Mouse (Mus musculus): ENCODE results near the gene Prmt9. TPM values are rescaled to one million over a fixed set of nuclear protein-coding genes. Genes with fewer than 3 reads are reported as not detected.

Gene Prmt9
- total RNA-seq, 2 experiments from 2014 or later, result 9.0 to 9.1 TPM

DNA sequence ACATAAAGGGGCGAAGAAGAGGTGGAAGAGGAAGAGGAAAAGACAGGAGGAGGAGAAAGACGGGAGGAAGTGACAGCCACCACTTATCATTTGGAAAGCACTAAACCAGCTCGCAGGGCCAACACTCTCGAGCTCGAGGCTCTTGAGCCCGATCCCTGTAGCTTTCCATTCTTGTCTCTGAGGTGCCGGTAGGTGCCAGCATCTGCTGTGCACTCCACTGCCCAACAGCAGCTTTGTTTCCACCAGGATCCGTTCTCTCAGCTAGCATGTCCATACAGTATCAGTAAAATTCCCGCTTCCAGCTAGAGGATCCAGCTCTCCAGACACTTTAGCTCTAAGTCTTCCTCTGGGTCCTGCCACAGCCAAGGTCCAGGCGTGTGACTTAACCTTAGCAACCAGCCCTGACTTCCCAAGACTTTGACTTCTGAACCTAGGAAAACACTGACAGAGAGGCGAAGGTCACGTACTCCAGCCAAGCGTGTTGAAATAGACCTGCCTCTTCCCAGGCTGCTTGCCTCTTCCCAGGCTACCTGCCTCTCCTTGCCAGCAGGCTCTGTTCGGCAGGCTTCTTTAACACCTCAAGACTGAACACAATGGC, 25.1 kb upstream of the Prmt9 start:
- intact Hi-C loops (cut with DNase I; ENCODE audit: low total_unique reads), result no loop called here

DNA sequence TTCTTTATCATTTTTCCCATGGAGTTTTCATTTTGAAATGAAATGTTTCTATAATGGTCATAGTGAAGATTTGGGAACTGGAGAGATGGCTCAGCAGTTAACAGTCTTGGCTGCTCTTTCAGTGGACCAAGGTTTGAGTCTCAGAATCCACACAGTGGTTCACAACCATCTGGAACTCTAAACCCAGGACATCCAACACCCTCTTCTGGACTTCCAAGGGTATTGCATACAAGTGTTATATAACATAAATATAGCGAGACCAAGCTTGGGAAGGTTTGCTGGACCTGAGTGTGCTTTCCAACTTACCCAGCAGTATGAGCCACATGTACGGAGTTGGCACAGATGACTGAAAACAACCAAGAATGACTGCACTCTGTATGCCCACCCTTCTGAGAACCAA, 24.3 kb upstream of the Prmt9 start:
- intact Hi-C loops (cut with DNase I; ENCODE audit: low total_unique reads), result no loop called here
- DNase-seq, result no peak

More for the DNA sequence above, 25.1 kb upstream of the Prmt9 start:
- no peak for DNase-seq

DNA sequence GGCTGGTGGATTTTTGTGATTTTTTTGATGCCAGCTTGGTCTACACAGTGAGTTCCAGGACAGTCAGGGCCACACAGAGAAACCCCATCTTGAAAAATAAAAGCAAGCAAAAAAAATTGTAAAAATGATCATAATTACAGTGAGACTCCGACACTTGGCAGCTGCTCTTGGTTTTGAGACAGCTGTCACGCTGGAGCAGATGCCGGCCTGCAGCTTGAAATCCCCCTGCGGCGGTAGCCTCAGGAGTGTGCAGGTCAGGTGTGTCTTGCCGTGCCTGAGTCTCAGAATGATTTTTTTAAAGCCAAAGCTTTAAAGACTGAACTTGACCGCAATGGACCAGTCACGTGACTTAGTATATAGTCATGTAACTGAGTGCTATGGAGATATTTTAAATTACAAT, 23.1 kb upstream of the Prmt9 start:
- intact Hi-C loops (cut with DNase I; ENCODE audit: low total_unique reads), result no loop called here
- DNase-seq, result no peak

DNA sequence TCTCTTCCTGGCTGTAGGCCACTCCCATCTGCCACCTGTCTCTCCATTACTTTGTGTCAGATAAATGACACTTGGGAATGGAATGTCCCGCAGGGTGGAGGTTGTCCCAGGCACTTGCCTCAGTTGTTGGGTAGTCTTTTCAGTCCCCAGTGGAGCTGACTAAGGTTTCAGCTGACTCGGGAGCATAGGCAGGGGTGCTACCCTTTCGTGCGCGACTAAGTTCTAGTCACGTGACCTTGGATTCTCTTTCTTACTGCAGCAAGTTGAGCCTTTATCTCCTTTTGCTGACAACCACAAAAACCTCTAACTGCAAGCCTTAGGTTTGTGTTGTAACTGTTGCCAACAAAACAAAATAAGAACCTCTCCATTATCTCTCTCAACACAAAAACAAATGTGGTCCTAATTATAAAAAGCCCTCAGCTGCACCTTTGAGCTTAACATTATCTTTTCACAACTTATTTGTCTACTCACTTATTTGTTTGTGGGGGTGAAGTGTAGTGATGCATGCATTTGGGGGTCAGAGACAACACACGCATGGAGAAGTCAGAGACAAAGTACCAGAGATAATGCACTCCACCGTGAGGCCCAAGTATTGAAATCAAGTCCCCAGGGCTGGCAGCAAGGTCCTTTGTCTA, 14.7 kb upstream of the Prmt9 start:
- DNase-seq, result no peak
- intact Hi-C loops (cut with DNase I; ENCODE audit: low total_unique reads), result no loop called here

DNA sequence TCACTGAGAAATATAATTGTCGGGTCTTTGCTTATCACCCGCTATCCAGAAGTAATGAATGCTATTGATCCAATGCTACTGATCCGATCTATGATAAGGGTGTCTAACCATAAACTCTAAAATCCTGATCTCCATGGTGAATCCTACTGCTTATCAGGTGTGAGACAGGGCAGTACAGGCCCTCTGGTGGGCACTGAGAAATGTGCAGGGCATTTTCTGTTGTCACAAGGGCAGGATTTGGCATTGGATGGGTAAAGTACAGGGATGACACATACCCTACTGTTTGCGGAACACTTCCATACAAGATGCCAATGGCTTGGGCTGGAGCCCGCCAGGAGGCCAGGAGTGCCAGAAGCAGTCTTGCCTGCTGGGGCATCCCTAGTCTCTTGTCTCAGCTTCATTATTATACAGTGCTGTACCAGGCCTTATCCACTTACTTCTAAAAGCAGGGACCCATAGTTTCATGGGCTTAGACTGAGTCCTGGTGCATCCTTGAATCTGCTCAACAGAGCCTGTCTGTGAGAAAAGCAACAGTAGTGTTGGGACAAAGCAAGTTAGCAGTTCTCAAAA, 14.1 kb upstream of the Prmt9 start:
- DNase-seq, result peak; percentile 45
- intact Hi-C loops (cut with DNase I; ENCODE audit: low total_unique reads), result loop anchor here (1.0 kb wide), 1 partner anchor 116 kb away; no protein-coding TSS in a partner anchor

DNA sequence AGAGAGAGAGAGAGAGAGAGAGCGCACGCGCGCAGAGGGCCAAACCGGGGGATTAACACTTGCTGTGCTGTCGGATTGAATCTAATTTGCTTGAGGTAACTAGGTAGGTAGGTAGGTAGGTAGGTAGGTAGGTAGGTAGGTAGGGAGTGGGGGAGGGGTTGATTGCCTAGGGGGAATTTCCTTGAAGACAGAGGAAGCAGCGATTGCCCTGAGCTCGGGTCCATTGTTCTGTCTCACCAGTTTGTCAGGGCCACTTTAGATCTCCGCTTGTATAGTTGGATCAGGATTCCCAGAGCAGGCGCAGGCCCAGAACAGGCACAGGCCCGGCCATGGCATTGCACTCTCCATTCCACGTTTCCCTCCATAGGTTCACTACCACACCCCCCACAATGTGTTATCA, 12.4 kb upstream of the Prmt9 start:
- intact Hi-C loops (cut with DNase I; ENCODE audit: low total_unique reads), result no loop called here
- no peak for DNase-seq

DNA sequence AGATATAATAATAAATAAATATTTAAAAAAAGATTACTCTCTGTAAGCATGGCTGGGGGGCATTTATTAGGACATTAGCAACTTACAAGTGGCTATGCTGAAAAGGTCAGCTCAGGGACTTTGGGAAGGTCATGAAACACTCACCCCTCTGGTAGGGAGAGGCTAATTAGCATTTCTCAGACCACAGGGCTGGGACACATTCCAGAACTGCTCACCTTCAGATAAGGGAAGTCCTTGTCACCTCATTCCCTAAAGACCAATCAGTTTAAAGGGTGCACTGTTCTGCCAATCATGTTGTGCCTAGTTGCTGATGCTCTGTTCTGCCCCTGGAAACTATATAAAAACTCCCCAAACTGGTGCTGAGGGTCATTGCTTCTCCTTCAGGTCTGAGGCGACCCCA, 10.9 kb upstream of the Prmt9 start:
- intact Hi-C loops (cut with DNase I; ENCODE audit: low total_unique reads), result no loop called here
- no peak for DNase-seq

DNA sequence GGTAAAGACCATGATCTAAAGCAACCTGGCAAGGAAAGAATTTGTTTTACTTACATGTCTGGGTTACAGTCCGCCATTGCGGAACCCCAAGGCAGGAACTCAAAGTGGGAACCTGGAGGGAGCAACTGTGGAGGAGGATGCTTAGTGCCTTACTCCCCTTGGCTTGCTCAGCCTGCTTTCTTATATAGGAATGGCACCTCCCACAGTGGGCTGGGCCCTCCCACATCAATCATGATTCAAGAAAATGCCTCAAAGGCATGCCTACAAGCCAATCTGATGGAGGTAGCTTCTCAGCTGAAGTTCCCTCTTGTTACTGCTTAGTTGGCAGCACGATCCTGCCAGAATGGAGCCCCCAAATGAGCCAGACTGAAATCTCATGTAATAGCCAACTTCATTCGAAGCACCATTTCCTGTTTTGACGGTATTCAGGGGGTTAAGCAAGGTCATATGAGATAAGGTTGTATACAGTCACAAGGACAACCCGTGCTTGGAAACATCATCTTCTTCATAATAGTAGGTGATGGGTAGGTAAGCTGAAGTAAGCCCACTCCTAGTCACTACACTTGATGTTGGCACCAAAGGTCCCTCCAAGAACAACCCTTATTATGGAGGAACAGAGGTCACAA, 5.9 kb upstream of the Prmt9 start:
- intact Hi-C loops (cut with DNase I; ENCODE audit: low total_unique reads), result no loop called here
- no peak for DNase-seq

DNA sequence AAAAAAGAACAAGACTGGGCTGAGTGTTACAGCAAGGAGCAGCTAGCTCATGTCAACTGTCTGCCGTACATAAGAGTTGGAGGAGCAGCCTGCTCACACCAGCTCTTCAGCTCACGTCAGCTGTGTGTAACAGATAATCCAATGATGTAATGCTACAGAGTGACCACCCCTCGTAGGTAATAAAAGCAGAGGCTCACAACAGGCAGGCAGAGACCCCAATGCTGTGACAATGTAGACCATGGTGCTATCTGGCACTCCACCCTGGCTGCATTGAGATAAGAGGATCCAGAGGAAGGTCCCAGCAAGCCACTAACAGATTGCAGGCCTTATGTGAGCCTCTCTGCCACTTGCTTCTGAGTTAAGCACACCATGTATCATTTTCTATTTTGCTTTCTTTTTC, 4.8 kb upstream of the Prmt9 start:
- DNase-seq, result no peak
- intact Hi-C loops (cut with DNase I; ENCODE audit: low total_unique reads), result no loop called here

DNA sequence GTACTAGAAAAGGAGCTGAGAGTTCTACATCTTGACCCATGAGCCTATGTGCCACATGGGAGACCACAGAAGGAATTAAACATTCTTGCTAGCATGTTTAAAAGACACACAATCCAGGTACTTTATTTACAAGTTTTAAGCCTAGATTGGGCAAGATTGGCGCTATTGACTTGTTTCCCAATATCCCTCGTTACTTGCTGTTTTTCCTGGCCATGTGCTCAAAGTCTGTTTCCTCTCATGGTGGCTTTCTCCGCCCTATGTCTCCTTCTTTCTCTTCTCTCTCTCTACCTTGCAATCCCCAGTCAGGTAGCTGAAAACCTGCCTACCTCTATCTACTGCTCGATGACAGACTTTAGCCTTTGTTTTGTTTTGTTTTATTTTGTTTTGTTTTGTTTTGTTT, 3.6 kb upstream of the Prmt9 start:
- intact Hi-C loops (cut with DNase I; ENCODE audit: low total_unique reads), result no loop called here
- no peak for DNase-seq

DNA sequence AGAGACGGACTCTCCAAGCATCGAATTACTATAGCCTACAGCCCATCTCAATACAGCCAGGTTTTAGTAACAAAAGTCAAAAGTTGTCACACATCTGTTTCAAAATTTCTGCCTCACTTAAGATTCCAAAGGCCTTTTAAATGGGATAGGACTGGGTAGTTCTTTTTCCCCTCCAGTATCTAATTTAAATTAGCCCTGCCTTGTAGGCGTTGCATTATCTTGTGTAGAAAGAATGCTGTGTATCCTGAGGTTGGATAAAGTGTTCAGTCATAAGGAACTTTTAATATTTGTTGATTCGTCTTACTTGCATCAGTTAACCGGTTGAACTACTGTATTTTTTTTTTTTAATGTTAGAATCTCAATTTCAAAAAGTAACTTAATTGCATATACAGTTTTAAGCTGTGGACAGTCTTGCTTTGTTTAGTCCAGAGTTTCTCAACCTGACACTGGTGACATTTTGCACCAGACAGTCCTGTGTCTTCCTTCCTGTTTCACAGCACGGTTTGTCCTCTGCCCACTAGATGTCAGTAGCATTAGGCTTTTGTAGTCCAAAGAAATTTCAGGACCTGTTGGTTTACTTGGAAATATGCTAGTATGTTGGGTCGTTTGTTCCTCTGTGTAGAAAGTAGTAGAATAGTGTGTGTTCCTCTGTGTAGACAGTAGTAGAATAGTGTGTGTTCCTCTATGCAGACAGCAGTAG, 834 bp downstream of the Prmt9 start:
- no peak for DNase-seq
- intact Hi-C loops (cut with DNase I; ENCODE audit: low total_unique reads), result no loop called here

DNA sequence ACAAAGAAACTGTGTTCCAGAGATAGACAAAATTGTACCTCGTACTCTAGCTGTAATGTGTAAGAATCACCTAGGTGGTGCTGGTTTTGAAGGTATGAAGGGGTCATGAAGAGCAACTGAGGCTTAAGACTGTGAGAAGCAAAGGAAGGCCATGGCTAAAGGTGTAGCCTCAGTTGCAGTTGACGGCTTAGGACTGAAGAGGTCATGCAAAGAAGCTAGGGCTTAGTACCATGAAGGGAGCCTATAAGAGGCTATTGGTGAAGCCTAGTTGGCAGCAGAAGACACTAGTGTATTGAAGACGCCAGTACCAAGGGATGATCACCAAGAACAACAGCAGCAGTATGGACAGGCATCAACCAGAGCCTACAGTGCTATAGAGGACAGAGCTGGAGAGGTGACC, 3.3 kb downstream of the Prmt9 start:
- DNase-seq, result no peak
- intact Hi-C loops (cut with DNase I; ENCODE audit: low total_unique reads), result no loop called here

DNA sequence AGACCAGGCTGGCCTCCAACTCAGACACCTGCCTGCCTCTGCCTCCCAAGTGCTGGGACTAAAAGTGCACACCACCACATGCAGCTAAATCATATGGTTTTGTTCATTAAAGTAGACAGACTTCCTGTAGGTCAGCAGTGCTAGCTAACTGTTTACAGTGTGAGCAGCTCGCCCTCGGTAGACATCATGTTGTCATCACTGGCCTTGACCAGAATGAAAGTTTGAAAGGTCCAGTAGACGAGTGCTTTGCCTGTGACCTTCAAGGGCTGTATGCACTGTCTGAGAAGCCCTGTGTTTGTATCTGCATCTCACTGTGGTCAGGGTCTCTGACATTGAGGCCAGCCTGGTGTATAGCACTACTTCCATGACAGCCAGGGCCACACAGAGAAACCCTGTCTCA, 12.2 kb downstream of the Prmt9 start:
- DNase-seq, result no peak
- intact Hi-C loops (cut with DNase I; ENCODE audit: low total_unique reads), result no loop called here

DNA sequence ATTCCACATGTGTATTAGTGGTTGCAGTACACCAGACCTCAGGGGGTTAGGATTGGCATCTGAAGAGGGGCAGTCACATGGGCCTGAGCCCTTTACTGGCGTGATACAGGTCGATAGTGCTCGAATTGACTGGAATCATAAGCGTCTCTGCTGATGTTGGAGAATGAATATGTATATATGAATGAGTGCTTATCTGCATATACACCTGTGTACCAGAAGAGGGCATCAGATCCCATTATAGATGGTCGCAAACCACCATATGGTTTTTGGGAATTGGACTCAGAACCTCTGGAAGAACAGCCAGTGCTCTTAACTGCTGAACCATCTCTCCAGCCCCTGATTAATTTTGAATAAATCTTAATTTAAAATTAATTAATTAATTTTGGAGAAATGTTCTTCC, 25.0 kb downstream of the Prmt9 start:
- intact Hi-C loops (cut with DNase I; ENCODE audit: low total_unique reads), result no loop called here
- DNase-seq, result no peak

DNA sequence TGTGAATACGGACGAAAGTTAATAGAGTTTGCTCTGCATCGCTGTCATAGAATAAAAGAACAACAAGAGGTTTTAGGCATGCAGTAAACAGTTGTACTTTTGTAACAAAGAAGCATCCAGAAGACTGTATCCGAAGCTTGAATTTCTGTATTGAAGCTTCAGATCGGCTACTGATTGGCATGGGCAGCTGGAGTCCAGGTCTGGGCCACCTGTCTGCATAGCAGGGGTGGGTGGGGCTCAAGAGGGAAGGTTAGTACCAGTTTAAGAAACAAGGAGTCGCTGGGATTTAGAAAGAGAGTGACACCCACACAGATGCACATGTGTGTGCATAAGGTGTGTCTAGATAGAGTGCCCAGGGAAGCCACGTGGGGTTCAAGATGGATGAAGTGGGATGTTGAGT, 28.5 kb downstream of the Prmt9 start:
- no peak for DNase-seq
- intact Hi-C loops (cut with DNase I; ENCODE audit: low total_unique reads), result no loop called here

DNA sequence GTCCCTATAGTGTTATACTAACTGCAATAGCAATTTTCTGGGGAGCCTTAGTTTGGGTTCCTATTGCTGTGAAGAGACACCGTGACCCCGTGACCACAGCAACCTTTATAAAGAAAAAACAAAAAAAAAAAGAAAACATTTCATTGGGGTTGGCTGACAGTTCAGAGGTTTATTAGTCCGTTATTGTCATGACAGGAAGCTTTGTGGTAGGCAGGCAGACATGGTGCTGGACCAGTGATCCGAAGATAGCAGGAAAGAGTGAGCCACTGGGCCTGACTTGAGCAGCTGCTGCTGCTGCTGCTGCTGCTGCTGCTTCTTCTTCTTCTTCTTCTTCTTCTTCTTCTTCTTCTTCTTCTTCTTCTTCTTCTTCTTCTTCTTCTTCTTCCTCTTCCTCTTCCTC, 35.0 kb downstream of the Prmt9 start:
- intact Hi-C loops (cut with DNase I; ENCODE audit: low total_unique reads), result no loop called here
- no peak for DNase-seq

DNA sequence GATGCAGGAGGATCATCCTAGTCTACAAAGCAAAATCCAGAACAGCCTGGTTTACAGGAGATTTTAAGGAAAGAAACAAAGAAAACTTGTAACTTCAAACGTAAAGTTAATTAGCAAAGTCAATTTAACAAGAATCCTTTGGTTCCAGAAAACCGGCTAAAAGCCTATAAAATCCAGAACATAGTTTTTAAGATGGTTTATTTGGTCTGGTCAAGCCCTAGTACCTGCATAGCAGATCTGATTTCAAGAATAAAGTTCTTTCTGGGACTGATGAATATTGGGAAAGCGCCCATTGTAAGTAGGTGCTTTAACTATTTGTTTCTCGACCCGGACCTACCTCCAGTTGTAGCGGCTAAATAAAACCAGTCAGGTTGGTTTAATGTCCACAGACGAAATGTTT, 60.4 kb downstream of the Prmt9 start:
- DNase-seq, result no peak
- intact Hi-C loops (cut with DNase I; ENCODE audit: low total_unique reads), result no loop called here

DNA sequence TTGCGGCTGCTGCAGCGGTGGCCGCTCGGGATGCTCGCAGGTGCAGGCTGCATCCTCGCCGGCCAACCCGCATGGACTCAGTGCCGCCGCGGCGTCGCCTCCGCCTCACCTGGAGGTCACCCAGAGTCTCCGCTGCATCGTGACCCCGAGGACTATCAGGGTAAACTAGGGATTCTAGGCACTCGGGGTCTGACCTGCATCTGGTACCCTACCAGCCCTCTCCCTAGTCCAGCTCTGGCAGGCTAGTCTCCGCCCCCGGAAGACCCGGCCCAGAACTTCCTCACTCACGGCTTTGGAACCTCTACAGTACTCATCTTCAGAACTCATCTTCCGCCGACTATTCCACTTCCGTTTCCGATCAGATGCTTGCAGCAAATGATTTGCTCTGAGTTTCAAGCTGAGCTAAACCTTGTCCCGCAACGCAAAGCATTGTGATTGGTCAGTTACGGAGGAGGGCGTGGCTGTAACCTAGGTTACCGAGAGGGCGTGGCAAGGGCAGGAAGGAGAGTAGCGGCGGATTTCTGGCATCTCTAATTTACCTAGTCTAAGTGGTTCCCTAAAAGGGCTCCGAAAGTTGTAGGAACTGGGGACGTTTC, 61.3 kb downstream of the Prmt9 start, which contains the start of gene Tmem184c:
TSS of gene Tmem184c (minus strand) at position 325 of the 596 bp plus-strand sequence.
- peak; percentile 94 for DNase-seq
- intact Hi-C loops (cut with DNase I; ENCODE audit: low total_unique reads), result no loop called here

DNA sequence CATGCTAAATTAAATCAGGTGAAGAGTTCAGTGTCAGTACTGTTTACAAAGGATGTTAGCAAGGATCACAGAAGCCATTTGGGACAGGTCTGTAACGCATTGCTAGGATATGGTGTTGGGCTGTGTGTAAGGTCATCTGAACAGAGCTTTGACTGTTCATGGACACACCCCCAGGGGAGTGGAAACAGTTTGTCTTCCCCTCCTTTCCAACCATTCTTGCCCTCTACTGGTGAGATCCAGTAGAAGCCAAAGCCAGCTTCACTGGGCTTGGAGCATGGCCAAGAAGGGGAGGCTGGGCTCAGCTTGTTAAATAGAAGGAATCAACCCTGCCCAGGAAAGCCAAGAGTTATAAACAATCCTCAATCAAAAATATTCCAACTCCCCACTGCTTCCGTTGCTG, 68.7 kb downstream of the Prmt9 start:
- intact Hi-C loops (cut with DNase I; ENCODE audit: low total_unique reads), result no loop called here
- peak; percentile 44 for DNase-seq

DNA sequence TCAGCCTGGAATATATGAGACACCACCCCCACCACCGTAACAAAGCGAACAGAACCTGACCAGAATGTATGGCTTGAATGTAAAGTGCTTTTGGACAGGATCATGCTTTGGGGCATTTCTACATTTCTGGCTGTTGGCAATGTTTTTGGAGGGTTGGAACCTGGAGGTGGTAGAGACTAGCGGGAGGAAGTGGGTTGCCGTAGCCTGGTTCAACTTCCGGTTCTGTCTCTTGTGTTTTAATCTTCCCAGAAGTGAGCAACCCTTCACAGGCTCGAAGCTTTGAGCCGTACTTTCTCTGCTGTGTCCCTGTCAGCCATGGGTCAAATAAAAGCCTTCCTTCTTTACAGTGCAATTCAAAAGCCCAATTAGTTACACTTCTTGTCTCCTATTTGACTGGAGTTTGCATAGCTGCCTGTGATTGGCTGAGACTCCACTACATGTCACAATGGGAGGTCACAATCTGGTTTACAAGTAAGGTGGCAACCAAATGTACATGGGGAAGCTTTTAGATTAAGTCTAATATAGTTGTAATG, 74.5 kb downstream of the Prmt9 start:
- intact Hi-C loops (cut with DNase I; ENCODE audit: low total_unique reads), result no loop called here
- DNase-seq, result no peak

Data from gastrocnemius, postnatal 14 days (tissue).